Mouse (Mus musculus) erythroblast, embryonic 14.5 days (primary cell): ENCODE data around the gene Ier5. TPM values are rescaled to one million over a fixed set of nuclear protein-coding genes. Genes with fewer than 3 reads are reported as not detected.

ENCODE experiments used
- H3K27me3 ChIP-seq: 2 replicates; pipeline ENCODE4 v1.6.1; 2012; ENCODE audit warnings: inconsistent platforms; ENCODE audit not compliant: control insufficient read depth
- H3K36me3 ChIP-seq: 2 replicates; pipeline ENCODE4 v1.6.1; 2012; ENCODE audit warnings: mild to moderate bottlenecking, inconsistent platforms; ENCODE audit not compliant: control insufficient read depth
- H3K4me1 ChIP-seq: 2 replicates; pipeline ENCODE4 v1.6.1; 2012; ENCODE audit warnings: inconsistent platforms; ENCODE audit not compliant: control insufficient read depth
- H3K4me3 ChIP-seq: replicated peaks from 2 replicates; pipeline ENCODE3; 2012; ENCODE audit warnings: moderate library complexity, mild to moderate bottlenecking, inconsistent platforms
- H3K9me3 ChIP-seq: 2 replicates; pipeline ENCODE4 v1.6.1; 2012; ENCODE audit warnings: low read length, inconsistent platforms, mixed read lengths; ENCODE audit not compliant: control insufficient read depth
- GATA1 ChIP-seq: IDR thresholded peaks from 2 replicates; pipeline ENCODE4 v1.6.1; 2012; ENCODE audit warnings: low read length, inconsistent platforms, mixed read lengths
- TAL1 ChIP-seq: IDR thresholded peaks from 3 replicates; pipeline ENCODE4 v1.6.1; 2012; ENCODE audit warnings: low read length, inconsistent platforms, mixed read lengths
- polyA plus RNA-seq: library from polyadenylated mRNA; stranded (reverse); fragments of >175 nt; gene quantifications from 2 replicates; pipeline ENCODE4 v1.2.3, GENCODE M21; 2012

Ier5 gene
- polyA plus RNA-seq, 1 experiment, result 7.7 TPM

DNA sequence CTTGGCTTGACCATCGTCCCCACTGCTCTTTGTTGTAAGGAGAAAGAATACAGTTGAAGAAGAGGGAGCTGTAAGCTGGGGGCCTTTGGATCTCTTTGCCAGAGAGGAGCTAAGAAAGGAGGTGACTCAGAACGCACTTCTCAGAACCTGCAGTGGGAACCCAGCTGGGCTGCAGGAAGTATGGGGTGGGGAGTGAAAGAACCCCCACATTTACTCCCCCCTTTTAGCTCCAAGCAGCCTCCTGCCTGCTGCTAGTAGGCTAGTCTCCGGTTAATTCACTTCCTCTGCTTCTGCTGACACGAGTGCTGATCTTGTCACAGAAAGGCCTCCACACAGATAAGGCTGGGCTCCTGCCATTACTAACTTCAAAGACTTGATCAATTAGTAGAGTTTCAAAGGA lies 12.5 kb downstream of the Ier5 start:
- H3K27me3 ChIP-seq, result peaks cover 63% of the 10 kb centered on the region
- peaks cover 33% of the 10 kb centered on the region for H3K4me1 ChIP-seq
- no peak for TF ChIP-seq TAL1
- TF ChIP-seq GATA1, result no peak
- no peaks in the 10 kb centered on the region for H3K36me3 ChIP-seq
- H3K4me3 ChIP-seq, result no peak overlapping the region
- H3K9me3 ChIP-seq, result no peaks in the 10 kb centered on the region

DNA sequence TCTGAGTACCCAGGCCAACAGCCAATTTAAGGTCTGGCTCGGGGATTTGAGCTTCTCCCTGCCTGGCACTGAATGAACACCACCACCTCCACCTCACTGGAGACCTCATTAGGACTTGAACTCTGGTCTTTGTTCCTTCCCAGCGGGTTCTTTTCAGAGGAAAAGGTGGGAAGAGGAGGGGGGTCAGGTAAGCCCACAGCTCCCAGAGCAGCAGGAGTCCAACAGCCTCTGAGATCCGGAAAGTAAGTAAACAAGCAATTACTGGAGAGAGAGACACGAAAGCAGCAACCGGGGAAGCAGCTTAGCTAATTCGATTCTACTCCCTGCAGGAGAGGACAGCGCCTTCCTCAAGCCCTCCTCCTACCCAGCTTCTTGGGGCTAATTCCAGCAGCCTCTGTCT lies 13.0 kb downstream of the Ier5 start:
- H3K27me3 ChIP-seq, result peaks cover 68% of the 10 kb centered on the region
- TF ChIP-seq TAL1 (no peak), GATA1 (no peak)
- peaks cover 33% of the 10 kb centered on the region for H3K4me1 ChIP-seq
- H3K4me3 ChIP-seq, result no peak overlapping the region
- no peaks in the 10 kb centered on the region for H3K9me3 ChIP-seq
- no peaks in the 10 kb centered on the region for H3K36me3 ChIP-seq

DNA sequence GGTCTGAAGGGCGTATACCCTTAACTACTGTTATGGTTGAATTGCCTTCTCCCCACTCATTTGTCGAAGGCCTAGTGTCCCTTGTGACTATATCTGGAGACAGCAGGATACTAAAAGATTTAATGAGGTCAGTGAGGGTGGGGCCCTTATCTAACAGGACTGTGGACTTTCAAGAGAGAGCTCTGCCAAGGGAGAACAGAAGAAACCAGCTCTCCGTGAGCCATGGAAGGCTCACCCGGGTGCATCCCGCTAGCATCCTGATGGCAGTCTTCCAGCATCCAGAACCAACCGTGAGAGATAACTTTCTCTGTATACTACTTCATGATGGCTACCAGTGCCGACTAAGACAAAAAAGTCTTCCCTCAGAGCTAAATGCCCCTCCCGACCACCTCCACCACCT lies 14.6 kb downstream of the Ier5 start:
- TF ChIP-seq GATA1 (no peak), TAL1 (no peak)
- Histone ChIP-seq H3K4me1 (peaks cover 33% of the 10 kb centered on the region), H3K4me3 (no peak overlapping the region), H3K36me3 (no peaks in the 10 kb centered on the region), H3K9me3 (no peaks in the 10 kb centered on the region), H3K27me3 (peaks cover 79% of the 10 kb centered on the region)

DNA sequence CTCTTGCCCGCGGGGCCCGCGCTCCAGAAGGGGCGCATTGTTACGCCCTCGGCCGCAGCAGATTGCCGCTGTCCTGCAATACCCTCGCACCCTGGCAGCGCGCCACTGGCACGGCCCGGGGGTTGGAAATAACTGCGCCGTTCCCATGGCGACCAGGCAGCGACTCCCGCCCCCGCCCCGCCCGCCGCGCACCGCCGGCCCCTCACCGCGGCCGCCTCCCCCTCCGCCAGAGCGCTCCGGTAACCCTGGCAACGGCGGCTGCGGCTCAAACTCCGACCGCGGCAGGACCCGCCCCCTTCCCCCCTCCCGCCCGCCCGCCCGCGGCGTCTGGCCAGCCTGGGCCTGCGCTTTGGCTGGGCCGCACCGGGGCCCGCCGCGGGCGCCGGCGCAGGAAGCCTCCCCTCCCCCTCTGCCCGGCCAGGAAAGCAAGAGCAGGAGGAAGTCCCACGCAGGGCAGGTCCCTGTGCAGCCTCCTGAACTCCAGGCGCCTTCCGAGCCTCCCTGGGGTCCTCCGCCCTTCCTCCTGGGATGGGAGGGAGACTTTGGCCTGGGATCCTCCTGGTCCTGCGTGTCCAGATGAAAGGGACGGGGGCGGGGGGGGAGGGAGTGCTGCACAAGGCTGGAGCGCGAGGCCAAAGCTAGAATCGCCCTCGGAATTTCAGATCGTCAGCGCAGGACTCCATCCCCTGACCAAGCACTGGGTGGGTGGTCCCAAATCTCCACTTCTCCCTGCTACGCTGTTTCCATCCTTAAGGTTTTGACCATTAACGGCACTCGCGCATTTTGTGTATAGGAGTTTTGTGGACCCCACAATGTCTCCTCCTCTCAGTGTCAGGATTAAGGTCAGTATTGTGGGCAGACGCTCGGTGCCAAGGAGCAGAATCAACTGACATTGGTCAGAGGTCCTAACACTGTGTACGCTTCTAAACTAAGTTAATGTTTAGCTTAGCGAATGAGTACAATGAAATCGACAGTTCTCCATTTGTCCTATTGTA lies 15.9 kb downstream of the Ier5 start:
- peak overlapping the region; percentile 62 for H3K4me3 ChIP-seq
- peaks cover 33% of the 10 kb centered on the region for H3K4me1 ChIP-seq
- H3K9me3 ChIP-seq, result no peaks in the 10 kb centered on the region
- H3K36me3 ChIP-seq, result no peaks in the 10 kb centered on the region
- no peak for TF ChIP-seq TAL1
- TF ChIP-seq GATA1, result no peak
- peaks cover 74% of the 10 kb centered on the region for H3K27me3 ChIP-seq

DNA sequence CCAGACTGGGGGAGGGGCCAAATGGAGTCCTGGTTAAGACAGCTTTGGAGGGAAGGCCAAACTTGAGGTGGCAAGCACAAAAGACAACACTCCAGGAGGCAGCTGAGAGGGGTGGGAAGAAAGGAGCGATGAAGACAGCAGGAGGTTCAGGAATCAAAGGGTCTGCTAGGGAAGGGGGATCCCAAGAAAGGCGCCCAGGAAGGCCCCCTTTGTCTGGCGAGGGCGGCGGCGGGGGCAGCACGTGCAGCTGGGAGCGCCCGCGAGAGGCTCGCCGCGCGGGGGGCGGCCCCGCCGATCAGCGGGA lies 16.5 kb downstream of the Ier5 start:
- TF ChIP-seq GATA1 (no peak), TAL1 (no peak)
- H3K4me1 ChIP-seq, result peaks cover 33% of the 10 kb centered on the region
- H3K36me3 ChIP-seq, result no peaks in the 10 kb centered on the region
- H3K27me3 ChIP-seq, result peaks cover 73% of the 10 kb centered on the region
- H3K9me3 ChIP-seq, result no peaks in the 10 kb centered on the region
- peak overlapping the region; percentile 62 for H3K4me3 ChIP-seq

DNA sequence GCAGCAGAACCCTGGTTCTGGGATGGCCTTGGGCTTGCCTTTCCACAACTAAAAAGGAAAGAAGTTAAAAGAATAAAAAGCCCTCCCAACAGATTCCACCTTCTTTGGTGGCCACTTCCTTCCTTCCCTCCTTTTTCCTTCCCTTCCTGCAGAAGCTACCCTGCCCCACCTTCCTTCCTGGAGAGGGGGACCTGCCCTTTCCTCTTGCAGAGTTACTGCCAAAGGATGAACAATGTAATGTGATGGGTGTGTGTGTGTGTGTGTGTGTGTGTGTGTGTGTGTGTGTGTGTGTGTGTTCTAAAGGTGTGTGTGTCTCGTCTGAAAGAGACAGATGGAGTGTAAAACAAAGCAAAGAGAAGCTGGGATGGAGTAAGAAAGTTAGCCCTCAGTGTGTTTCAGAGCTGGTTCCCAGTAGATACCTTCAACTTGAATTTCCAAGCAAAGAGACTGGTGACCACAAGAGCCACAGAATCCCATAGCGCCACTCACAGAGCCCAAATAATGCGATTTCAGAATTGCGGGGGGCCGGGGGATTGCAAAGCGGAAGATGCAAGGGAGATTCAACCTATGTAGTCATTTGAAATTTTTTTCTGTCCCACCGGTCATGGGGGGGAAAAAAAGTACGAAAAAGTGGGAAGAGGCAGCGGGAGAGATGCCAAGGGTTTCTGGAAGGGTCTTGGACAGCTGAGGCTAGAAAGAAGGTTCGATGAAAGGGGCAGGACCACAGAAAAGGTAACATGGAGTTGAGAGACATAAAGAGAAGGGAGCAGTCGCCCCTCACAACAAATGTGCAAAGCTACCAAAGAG lies 17.1 kb downstream of the Ier5 start:
- Histone ChIP-seq H3K36me3 (no peaks in the 10 kb centered on the region), H3K4me1 (peaks cover 33% of the 10 kb centered on the region), H3K9me3 (no peaks in the 10 kb centered on the region), H3K4me3 (peak overlapping the region; percentile 62), H3K27me3 (peaks cover 69% of the 10 kb centered on the region)
- TF ChIP-seq GATA1 (no peak), TAL1 (no peak)

DNA sequence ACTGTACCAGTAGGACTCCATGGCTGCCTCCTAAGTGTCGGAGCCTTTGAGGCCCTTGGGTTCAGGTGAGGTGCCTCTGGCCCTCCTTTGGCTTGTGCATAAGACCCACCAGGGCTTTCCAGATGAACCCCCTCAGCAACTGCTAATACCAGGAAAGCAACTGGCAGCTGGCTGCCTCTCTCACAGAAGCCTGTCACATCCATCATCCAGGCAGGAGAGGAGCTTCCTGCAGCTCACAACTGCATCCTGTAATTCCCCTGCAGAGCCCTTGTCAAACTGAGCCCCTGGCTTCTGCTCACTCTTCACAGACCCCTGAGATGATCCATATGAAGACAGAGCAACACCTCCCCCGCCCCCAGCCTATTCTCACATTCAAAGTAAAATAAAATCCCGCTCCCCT lies 21.8 kb downstream of the Ier5 start:
- Histone ChIP-seq H3K27me3 (peaks cover 37% of the 10 kb centered on the region), H3K36me3 (no peaks in the 10 kb centered on the region), H3K4me3 (no peak overlapping the region), H3K9me3 (no peaks in the 10 kb centered on the region), H3K4me1 (peaks cover 2% of the 10 kb centered on the region)
- no peak for TF ChIP-seq TAL1
- no peak for TF ChIP-seq GATA1

DNA sequence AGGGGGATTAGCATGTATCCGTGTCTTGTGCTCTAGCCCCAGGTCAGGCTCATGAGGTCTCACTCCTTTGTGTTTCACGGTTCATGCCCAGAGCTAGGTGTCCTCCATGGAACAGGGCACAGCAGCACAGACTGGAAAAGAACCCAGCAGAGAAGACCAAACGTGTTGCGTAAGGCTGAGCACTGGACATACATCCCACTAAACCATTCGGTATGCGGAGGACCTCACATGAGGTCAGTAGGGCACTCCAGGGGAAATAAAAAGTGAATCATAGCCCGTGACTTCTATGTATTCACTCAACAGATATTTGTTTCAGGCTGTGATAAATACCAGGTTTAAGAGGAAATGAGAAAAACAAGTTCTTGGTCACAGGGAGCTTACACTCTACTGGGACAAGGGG lies 23.6 kb downstream of the Ier5 start:
- no peak overlapping the region for H3K4me3 ChIP-seq
- H3K9me3 ChIP-seq, result no peaks in the 10 kb centered on the region
- peaks cover 19% of the 10 kb centered on the region for H3K27me3 ChIP-seq
- TF ChIP-seq GATA1 (no peak), TAL1 (no peak)
- H3K36me3 ChIP-seq, result no peaks in the 10 kb centered on the region
- no peaks in the 10 kb centered on the region for H3K4me1 ChIP-seq

DNA sequence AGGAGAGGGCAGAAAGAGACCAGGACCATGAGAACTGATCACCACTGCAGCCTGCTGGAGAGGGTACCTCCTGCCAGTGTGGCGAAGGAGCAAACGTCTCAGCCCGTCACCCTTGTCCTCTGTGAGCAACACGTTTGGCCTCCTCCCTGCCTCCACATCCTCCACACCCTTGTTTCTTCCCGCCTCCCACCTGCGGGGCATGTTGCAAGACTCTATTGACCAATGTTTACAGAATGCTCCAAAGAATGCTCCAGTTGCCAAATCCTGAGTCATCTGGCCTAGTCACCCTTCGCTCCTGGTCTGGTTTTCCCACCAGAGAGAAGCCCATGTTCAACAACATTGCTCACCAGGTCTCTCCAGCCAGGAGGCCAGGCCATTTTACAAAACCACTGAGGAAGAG lies 24.6 kb downstream of the Ier5 start:
- H3K4me1 ChIP-seq, result no peaks in the 10 kb centered on the region
- H3K36me3 ChIP-seq, result no peaks in the 10 kb centered on the region
- TF ChIP-seq GATA1 (no peak), TAL1 (no peak)
- H3K27me3 ChIP-seq, result peaks cover 14% of the 10 kb centered on the region
- no peaks in the 10 kb centered on the region for H3K9me3 ChIP-seq
- H3K4me3 ChIP-seq, result no peak overlapping the region
